Comparison of ENCODE assay signal across 27 mouse cellular contexts in genomic region chr2:157081331-157081730, GRCm38 (mm10). TPM values are rescaled to one million over a fixed set of nuclear protein-coding genes. Genes with fewer than 3 reads are reported as not detected.
DNase-seq lines count a peak whose midpoint lies in the region; ATAC-seq lines count a peak whose summit lies in the region.
"Had no signal": no experiment of that assay in that cellular context is flagged by ENCODE, and none has a peak within 500 bp of the region (broad histone marks: within the 10 kb centered on the region; RNA-seq: fewer than 3 reads in every experiment).

No protein-coding gene starts in this region.

- DNase-seq in cerebellum, adult 9-10 months = peak; percentile 39
- DNase-seq in cerebellum, adult 8-10 months = no peak
- DNase-seq in cerebellum, postnatal 25 days = peak; percentile 6 to 14
- no peak for DNase-seq in cerebellum, postnatal 4 days (ENCODE audit: low spot score in 2 of 2)
- DNase-seq in heart, adult 11 months = peak; percentile 90
- DNase-seq in heart, adult 8-10 months (ENCODE audit: low spot score) = no peak
- no peak for DNase-seq in midbrain, embryonic 10.5 days (ENCODE audit: low spot score)
- no peak for DNase-seq in midbrain, embryonic 11.5 days (ENCODE audit: low spot score, missing footprints)
- DNase-seq: adrenal gland, adult 2 months; adrenal gland, postnatal 10 days; adrenal gland, postnatal 25 days; cerebellum, adult 18-20 months; embryo, embryonic 11 days had no signal

- peaks cover 8% of the 10 kb centered on the region for H3K36me3 ChIP-seq in midbrain, embryonic 10.5 days
- no peaks in the 10 kb centered on the region; the same call in 1 of the 2 replicates for H3K36me3 ChIP-seq in midbrain, embryonic 11.5 days (ENCODE audit: control insufficient read depth, insufficient read depth, low read length)
- H3K36me3 ChIP-seq: embryonic facial prominence, embryonic 15.5 days; forebrain, embryonic 12.5 days had no signal

- H3K9ac ChIP-seq in midbrain, embryonic 11.5 days (ENCODE audit: low read length) = no peak overlapping the region
- H3K9ac ChIP-seq: embryonic facial prominence, embryonic 13.5 days; embryonic facial prominence, embryonic 15.5 days; forebrain, embryonic 12.5 days had no signal

- no peak overlapping the region for H3K4me3 ChIP-seq in midbrain, embryonic 10.5 days
- no peak overlapping the region for H3K4me3 ChIP-seq in midbrain, embryonic 11.5 days (ENCODE audit: low read depth, low read length)
- H3K4me3 ChIP-seq: embryonic facial prominence, embryonic 13.5 days; embryonic facial prominence, embryonic 15.5 days; erythroblast, embryonic 14.5 days; forebrain, embryonic 10.5 days; forebrain, embryonic 12.5 days had no signal

- no peak for ATAC-seq in midbrain, embryonic 11.5 days (ENCODE audit: low FRiP score)
- ATAC-seq: forebrain, embryonic 14.5 days; forebrain, embryonic 16.5 days had no signal

- WGBS in midbrain, embryonic 10.5 days = 95% methylated on average over 8 of the region's 8 CpGs
- WGBS in midbrain, embryonic 11.5 days = 91% methylated on average over 8 of the region's 8 CpGs

- H3K27me3 ChIP-seq in midbrain, embryonic 10.5 days (ENCODE audit: low read depth, poor library complexity, severe bottlenecking) = peaks cover 19% of the 10 kb centered on the region
- H3K27me3 ChIP-seq in midbrain, embryonic 11.5 days (ENCODE audit: control insufficient read depth, insufficient read depth, low read length) = no peaks in the 10 kb centered on the region
- H3K27me3 ChIP-seq: embryonic facial prominence, embryonic 13.5 days; embryonic facial prominence, embryonic 15.5 days had no signal

- peaks cover 55% of the 10 kb centered on the region for H3K4me1 ChIP-seq in midbrain, embryonic 10.5 days
- peaks cover 20% of the 10 kb centered on the region for H3K4me1 ChIP-seq in midbrain, embryonic 11.5 days (ENCODE audit: control insufficient read depth, insufficient read depth, low read length)

- no peaks in the 10 kb centered on the region for H3K9me3 ChIP-seq in midbrain, embryonic 10.5 days (replicated peaks)
- H3K9me3 ChIP-seq in midbrain, embryonic 11.5 days (ENCODE audit: control insufficient read depth, low read length) = no peaks in the 10 kb centered on the region
- H3K9me3 ChIP-seq: embryonic facial prominence, embryonic 13.5 days; embryonic facial prominence, embryonic 15.5 days; forebrain, embryonic 10.5 days; forebrain, embryonic 12.5 days had no signal

- H3K27ac ChIP-seq in midbrain, embryonic 10.5 days (replicated peaks) = 0 out of 2 replicates have a peak overlapping the region, but pooled peaks have one; percentile 30
- H3K27ac ChIP-seq in midbrain, embryonic 11.5 days (ENCODE audit: low read depth, low read length) = no peak overlapping the region
- H3K27ac ChIP-seq: embryonic facial prominence, embryonic 13.5 days; embryonic facial prominence, embryonic 15.5 days; forebrain, embryonic 10.5 days; forebrain, embryonic 12.5 days had no signal

- no peak overlapping the region for H3K4me2 ChIP-seq in midbrain, embryonic 11.5 days
- H3K4me2 ChIP-seq: embryonic facial prominence, embryonic 13.5 days; embryonic facial prominence, embryonic 15.5 days; forebrain, embryonic 12.5 days had no signal

RNA-seq across cellular contexts. Expression of gene Soga1, which starts 2.3 kb away (rescaled TPM):
- 10 to 100 TPM in 1 of 4 experiments, 1 to 10 TPM in 3; 8.7 to 11.1 (median 8.9) TPM for total RNA-seq in heart, adult 8-10 months (2022)
- 3.6 and 3.7 TPM in 2 replicates for polyA plus RNA-seq in midbrain, embryonic 10.5 days (2016; fragmentation: Nextera tagmentation; extraction: Ambion mirVana)
- polyA plus RNA-seq in midbrain, embryonic 11.5 days (2014; fragmentation: Nextera tagmentation; extraction: Ambion mirVana) = 5.2 and 6.0 TPM in 2 replicates

RNA-seq across cellular contexts. Expression of gene Tldc2, which starts 5.5 kb away (rescaled TPM):
- total RNA-seq in heart, adult 8-10 months (2022) = not detected
- not detected in 2 replicates for polyA plus RNA-seq in midbrain, embryonic 10.5 days (2016; fragmentation: Nextera tagmentation; extraction: Ambion mirVana)
- not detected in 2 replicates for polyA plus RNA-seq in midbrain, embryonic 11.5 days (2014; fragmentation: Nextera tagmentation; extraction: Ambion mirVana)
- total RNA-seq: adrenal gland, adult 2 months; adrenal gland, postnatal 10 days; adrenal gland, postnatal 25 days; adrenal gland, postnatal 4 days; common myeloid progenitor, adult 5-6 weeks; ES-E14; MEL had no signal
- polyA plus RNA-seq: brain, embryonic 14.5 days; C2C12; embryonic facial prominence, embryonic 11.5 days; embryonic facial prominence, embryonic 13.5 days; embryonic facial prominence, embryonic 15.5 days; erythroblast, embryonic 14.5 days; forebrain, embryonic 10.5 days; forebrain, embryonic 12.5 days; forebrain, embryonic 14.5 days; forebrain, embryonic 16.5 days had no signal

RNA-seq across cellular contexts. Expression of gene Samhd1, which starts 53.7 kb away (rescaled TPM):
- total RNA-seq in heart, adult 8-10 months (2022) = 10 to 100 TPM; 20.5 to 23.6 (median 21.5) TPM
- 21.2 and 22.9 TPM in 2 replicates for polyA plus RNA-seq in midbrain, embryonic 10.5 days (2016; fragmentation: Nextera tagmentation; extraction: Ambion mirVana)
- polyA plus RNA-seq in midbrain, embryonic 11.5 days (2014; fragmentation: Nextera tagmentation; extraction: Ambion mirVana) = 21.0 and 21.7 TPM in 2 replicates

Comparison
In these comparisons a context has a peak if more than half of its experiments do, and no peak if none do; other contexts are left out.
1. DNase-seq: peak in cerebellum, adult 9-10 months (single experiment), cerebellum, postnatal 25 days (2 of 2) and heart, adult 11 months (single experiment); none in cerebellum, adult 8-10 months (single experiment), cerebellum, postnatal 4 days (0 of 2), heart, adult 8-10 months (single experiment), midbrain, embryonic 10.5 days (single experiment) and midbrain, embryonic 11.5 days (single experiment).